Mouse (Mus musculus) thymus, adult 2 months (tissue): ENCODE data around the gene Spout1.

Source experiments
- CTCF ChIP-seq: fragments of 200-500 bp; IDR thresholded peaks from 2 replicates; pipeline ENCODE4 v1.5.1; 2012; ENCODE audit warnings: mild to moderate bottlenecking, control low read depth, low read length, moderate library complexity, borderline replicate concordance; ENCODE audit not compliant: control insufficient read depth, poor library complexity, insufficient read depth; ENCODE audit errors: extremely low read depth
- POLR2A ChIP-seq: fragments of 200-500 bp; IDR thresholded peaks from 2 replicates; pipeline ENCODE4 v1.6.1; 2012; ENCODE audit warnings: mild to moderate bottlenecking, low read length, control low read depth, moderate library complexity; ENCODE audit not compliant: control insufficient read depth, poor library complexity, insufficient read depth; ENCODE audit errors: extremely low read depth

GRCm38 (mm10) chr2:30133613-30134377, 44.5 kb downstream of the Spout1 start, which contains the start of gene Tbc1d13:
- TF ChIP-seq POLR2A (peak; percentile 92), CTCF (peak; percentile 42; the same call in 1 of the 2 replicates)
